Mouse (Mus musculus): ENCODE data around the gene Ino80e. TPM values are rescaled to one million over a fixed set of nuclear protein-coding genes. Genes with fewer than 3 reads are reported as not detected.

Ino80e gene
- polyA plus RNA-seq, 1 experiment from 2014 or later = 93.5 TPM

DNA sequence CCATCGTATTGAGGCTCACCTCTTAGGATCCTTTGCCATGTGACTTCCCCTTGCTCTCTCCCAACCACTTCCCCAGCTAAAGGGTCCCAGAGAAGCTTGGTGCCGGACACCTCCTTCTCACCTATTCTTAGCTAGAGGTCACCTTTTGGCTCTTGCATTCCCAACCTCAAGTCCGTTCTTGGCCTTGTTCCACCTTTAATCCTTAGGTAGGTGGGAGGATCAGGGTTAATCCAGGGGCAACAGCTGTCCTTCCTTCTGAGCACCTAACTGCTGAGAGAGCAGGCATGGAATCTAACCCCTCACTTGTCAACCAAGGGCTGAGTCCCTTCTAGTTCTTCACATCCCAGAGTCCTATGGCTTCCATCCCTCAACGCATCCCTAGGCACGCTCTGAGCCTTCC is 36.2 kb downstream of the Ino80e start:
- H3K4me3 ChIP-seq (replicated peaks; ENCODE audit: low read depth, low read length) = no peak overlapping the region
- ATAC-seq (ENCODE audit: low FRiP score, low TSS enrichment) = no peak
- peak overlapping the region; percentile 66 for H3K4me2 ChIP-seq (ENCODE audit: low read length)
- H3K27ac ChIP-seq (replicated peaks; ENCODE audit: low read depth, low read length) = no peak overlapping the region
- no peaks in the 10 kb centered on the region for H3K9me3 ChIP-seq (ENCODE audit: control insufficient read depth, low read length)
- peaks cover 28% of the 10 kb centered on the region for H3K36me3 ChIP-seq (ENCODE audit: control insufficient read depth, insufficient read depth, low read length)
- no peak overlapping the region; the same call in 1 of the 2 replicates for H3K9ac ChIP-seq (replicated peaks; ENCODE audit: low read length)
- peaks cover 27% of the 10 kb centered on the region for H3K4me1 ChIP-seq (ENCODE audit: control insufficient read depth, insufficient read depth, low read length)
- 81% methylated on average over 5 of the region's 5 CpGs for WGBS
- H3K27me3 ChIP-seq (ENCODE audit: control insufficient read depth, insufficient read depth, low read length) = no peaks in the 10 kb centered on the region
- DNase-seq = no peak

DNA sequence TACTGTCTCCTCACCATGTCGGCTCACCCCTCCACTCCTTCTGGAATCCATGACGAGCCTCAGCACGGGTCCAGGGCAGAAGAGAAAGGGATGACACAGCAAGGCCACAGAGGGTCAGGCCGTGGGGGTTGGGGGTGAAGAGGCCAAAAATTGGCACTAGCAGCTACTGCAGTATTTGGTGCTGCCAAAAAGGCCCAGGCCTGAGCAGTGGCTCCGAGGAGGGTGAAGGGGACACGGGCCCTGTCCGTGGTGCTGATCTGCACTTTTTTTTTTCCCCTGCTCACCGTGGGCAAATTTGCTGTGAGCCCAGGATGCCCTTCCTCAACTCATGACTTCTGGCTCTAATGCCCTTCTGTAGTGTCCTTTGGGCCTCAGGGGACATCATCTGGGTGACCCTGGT is 36.8 kb downstream of the Ino80e start:
- Histone ChIP-seq H3K4me3 (replicated peaks; ENCODE audit: low read depth, low read length) (peak overlapping the region; percentile 67; the same call in 1 of the 2 replicates), H3K9ac (replicated peaks; ENCODE audit: low read length) (peak overlapping the region; percentile 14; the same call in 1 of the 2 replicates), H3K4me2 (ENCODE audit: low read length) (peak overlapping the region; percentile 66), H3K4me1 (ENCODE audit: control insufficient read depth, insufficient read depth, low read length) (peaks cover 27% of the 10 kb centered on the region), H3K27me3 (ENCODE audit: control insufficient read depth, insufficient read depth, low read length) (no peaks in the 10 kb centered on the region), H3K27ac (replicated peaks; ENCODE audit: low read depth, low read length) (no peak overlapping the region), H3K36me3 (ENCODE audit: control insufficient read depth, insufficient read depth, low read length) (peaks cover 23% of the 10 kb centered on the region), H3K9me3 (ENCODE audit: control insufficient read depth, low read length) (no peaks in the 10 kb centered on the region)
- ATAC-seq (ENCODE audit: low FRiP score, low TSS enrichment) = no peak
- 24% methylated on average over 8 of the region's 8 CpGs for WGBS
- no peak for DNase-seq

DNA sequence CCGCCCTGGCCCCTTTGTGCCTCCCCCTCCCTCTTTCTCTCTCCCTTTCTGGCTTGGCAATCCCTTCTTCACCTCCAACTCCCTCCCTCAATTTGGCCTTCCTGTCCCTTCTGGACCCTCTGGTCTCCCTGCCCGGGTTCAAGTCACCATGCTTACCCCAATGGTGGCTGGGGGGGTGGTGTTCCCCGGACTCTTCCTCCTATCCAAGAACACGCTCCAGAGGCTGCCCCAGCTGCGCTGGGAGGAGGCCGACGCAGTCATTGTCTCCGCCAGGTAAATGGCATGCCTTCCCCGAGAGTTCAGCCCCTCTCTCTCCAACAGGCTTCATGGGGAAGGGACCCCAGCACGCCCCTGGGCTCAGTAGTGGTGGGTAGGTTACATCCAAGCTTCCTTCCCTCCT is 38.2 kb downstream of the Ino80e start:
- H3K27me3 ChIP-seq (ENCODE audit: control insufficient read depth, insufficient read depth, low read length) = no peaks in the 10 kb centered on the region
- peak overlapping the region; percentile 66 for H3K4me2 ChIP-seq (ENCODE audit: low read length)
- H3K36me3 ChIP-seq (ENCODE audit: control insufficient read depth, insufficient read depth, low read length) = peaks cover 17% of the 10 kb centered on the region
- no peaks in the 10 kb centered on the region for H3K9me3 ChIP-seq (ENCODE audit: control insufficient read depth, low read length)
- peak overlapping the region; percentile 91 for H3K27ac ChIP-seq (replicated peaks; ENCODE audit: low read depth, low read length)
- H3K4me3 ChIP-seq (replicated peaks; ENCODE audit: low read depth, low read length) = peak overlapping the region; percentile 67
- ATAC-seq (ENCODE audit: low FRiP score, low TSS enrichment) (peak; percentile 16; the same call in 1 of the 2 replicates), DNase-seq (peak; percentile 46)
- peak overlapping the region; percentile 73 for H3K9ac ChIP-seq (replicated peaks; ENCODE audit: low read length)
- peaks cover 27% of the 10 kb centered on the region for H3K4me1 ChIP-seq (ENCODE audit: control insufficient read depth, insufficient read depth, low read length)
- WGBS = 7% methylated on average over 10 of the region's 10 CpGs

DNA sequence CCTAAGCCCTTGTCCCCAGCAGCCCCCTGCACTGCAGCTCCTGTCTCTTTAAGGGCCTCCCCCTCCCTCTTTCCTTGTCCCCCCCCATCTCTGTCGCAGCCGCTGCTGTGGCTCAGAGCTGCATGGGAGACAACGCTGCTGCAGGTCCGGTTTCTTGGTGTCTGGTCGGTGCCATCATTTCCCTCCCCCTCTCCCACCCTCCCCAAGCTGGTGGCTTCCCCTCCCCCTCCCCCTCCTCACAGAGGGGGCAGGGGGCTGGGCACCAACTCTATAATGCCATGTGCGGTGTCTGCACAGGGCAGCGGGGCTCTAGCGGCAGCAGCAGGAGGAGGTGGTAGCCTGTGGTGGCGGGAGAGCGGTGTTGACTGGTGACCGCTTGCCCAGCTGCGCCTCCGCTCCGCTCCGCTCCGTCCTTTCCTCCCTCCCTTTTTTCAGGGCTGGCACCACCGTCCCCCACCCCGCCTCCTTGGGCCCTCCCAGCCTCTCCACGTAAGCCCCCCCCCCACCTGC is 38.9 kb downstream of the Ino80e start:
- H3K4me3 ChIP-seq (replicated peaks; ENCODE audit: low read depth, low read length) = peak overlapping the region; percentile 67
- H3K27me3 ChIP-seq (ENCODE audit: control insufficient read depth, insufficient read depth, low read length) = no peaks in the 10 kb centered on the region
- peak overlapping the region; percentile 91 for H3K27ac ChIP-seq (replicated peaks; ENCODE audit: low read depth, low read length)
- DNase-seq (peak; percentile 82), ATAC-seq (ENCODE audit: low FRiP score, low TSS enrichment) (peak; percentile 81)
- H3K4me1 ChIP-seq (ENCODE audit: control insufficient read depth, insufficient read depth, low read length) = peaks cover 27% of the 10 kb centered on the region
- no peaks in the 10 kb centered on the region for H3K9me3 ChIP-seq (ENCODE audit: control insufficient read depth, low read length)
- peaks cover 11% of the 10 kb centered on the region; the same call in 1 of the 2 replicates for H3K36me3 ChIP-seq (ENCODE audit: control insufficient read depth, insufficient read depth, low read length)
- H3K4me2 ChIP-seq (ENCODE audit: low read length) = peak overlapping the region; percentile 66
- WGBS = under 1% methylated on average over 18 of the region's 19 CpGs
- peak overlapping the region; percentile 73 for H3K9ac ChIP-seq (replicated peaks; ENCODE audit: low read length)

DNA sequence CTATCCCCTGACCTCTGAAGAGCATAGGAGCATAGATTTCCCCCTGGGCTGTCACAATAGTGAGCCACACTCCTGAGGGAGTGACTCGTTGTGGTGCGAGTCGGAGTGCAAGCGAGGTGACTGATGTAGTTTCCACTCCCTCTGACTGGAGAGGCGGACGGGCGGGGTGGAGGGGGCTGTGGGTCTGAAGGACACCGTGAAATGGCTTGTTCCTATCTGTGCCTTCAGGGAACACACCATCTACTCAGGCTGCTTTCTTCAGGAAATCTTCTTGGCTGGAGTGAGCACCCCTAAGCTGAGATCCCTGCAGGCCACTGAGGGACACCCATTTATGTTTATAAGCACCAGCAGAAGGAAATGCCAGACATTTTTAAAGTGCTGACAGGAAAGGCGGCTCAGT is 39.4 kb downstream of the Ino80e start:
- peak overlapping the region; percentile 73 for H3K9ac ChIP-seq (replicated peaks; ENCODE audit: low read length)
- WGBS = 7% methylated on average over 9 of the region's 9 CpGs
- ATAC-seq (ENCODE audit: low FRiP score, low TSS enrichment) (0 out of 2 replicates have a peak, but pooled peaks have one; percentile 16), DNase-seq (peak; percentile 47)
- H3K9me3 ChIP-seq (ENCODE audit: control insufficient read depth, low read length) = no peaks in the 10 kb centered on the region
- H3K27me3 ChIP-seq (ENCODE audit: control insufficient read depth, insufficient read depth, low read length) = no peaks in the 10 kb centered on the region
- H3K36me3 ChIP-seq (ENCODE audit: control insufficient read depth, insufficient read depth, low read length) = peaks cover 11% of the 10 kb centered on the region; the same call in 1 of the 2 replicates
- peaks cover 27% of the 10 kb centered on the region for H3K4me1 ChIP-seq (ENCODE audit: control insufficient read depth, insufficient read depth, low read length)
- H3K4me2 ChIP-seq (ENCODE audit: low read length) = peak overlapping the region; percentile 66
- peak overlapping the region; percentile 91 for H3K27ac ChIP-seq (replicated peaks; ENCODE audit: low read depth, low read length)
- H3K4me3 ChIP-seq (replicated peaks; ENCODE audit: low read depth, low read length) = peak overlapping the region; percentile 67

DNA sequence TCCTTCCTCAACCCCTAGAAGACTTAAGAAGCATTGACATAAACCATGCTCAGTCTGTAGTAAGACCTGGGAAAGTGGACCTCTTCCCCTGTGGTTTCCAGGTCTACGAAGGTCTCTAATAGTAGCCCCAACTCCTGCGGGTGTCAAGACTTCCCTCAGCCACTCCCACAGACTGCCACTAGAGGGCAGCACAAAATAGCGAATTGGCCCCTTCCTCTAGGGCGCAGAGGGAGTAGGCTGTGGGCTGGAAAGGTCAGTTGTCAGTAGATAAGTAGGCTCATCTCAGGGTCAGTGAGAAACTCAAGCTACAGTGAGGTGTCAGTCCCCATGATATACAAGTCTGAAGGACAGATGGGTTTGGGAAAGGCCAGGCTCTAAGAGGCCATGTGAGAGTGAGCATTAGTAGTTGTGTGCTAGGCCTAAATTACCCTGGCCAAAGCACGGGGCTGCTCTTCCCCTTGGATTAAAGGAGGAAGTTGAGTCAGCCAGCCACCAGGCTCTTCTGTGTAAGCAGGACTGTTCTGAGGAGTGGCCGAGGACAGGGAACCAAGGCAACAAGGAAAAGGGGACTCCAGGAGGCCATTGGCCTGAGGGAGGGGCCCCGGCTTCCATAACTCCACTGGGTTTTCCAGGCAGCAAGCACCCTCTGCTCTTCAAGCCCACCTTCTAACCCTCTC is 40.2 kb downstream of the Ino80e start:
- no peaks in the 10 kb centered on the region for H3K9me3 ChIP-seq (ENCODE audit: control insufficient read depth, low read length)
- H3K27ac ChIP-seq (replicated peaks; ENCODE audit: low read depth, low read length) = peak overlapping the region; percentile 91
- H3K4me2 ChIP-seq (ENCODE audit: low read length) = peak overlapping the region; percentile 66
- ATAC-seq (ENCODE audit: low FRiP score, low TSS enrichment) = no peak
- 0 out of 2 replicates have a peak, but pooled peaks cover 6% of the 10 kb centered on the region for H3K36me3 ChIP-seq (ENCODE audit: control insufficient read depth, insufficient read depth, low read length)
- no peaks in the 10 kb centered on the region for H3K27me3 ChIP-seq (ENCODE audit: control insufficient read depth, insufficient read depth, low read length)
- WGBS = 24% methylated on average over 7 of the region's 7 CpGs
- peak overlapping the region; percentile 67; the same call in 1 of the 2 replicates for H3K4me3 ChIP-seq (replicated peaks; ENCODE audit: low read depth, low read length)
- peaks cover 27% of the 10 kb centered on the region for H3K4me1 ChIP-seq (ENCODE audit: control insufficient read depth, insufficient read depth, low read length)
- peak overlapping the region; percentile 73 for H3K9ac ChIP-seq (replicated peaks; ENCODE audit: low read length)
- peak; percentile 92 for DNase-seq

DNA sequence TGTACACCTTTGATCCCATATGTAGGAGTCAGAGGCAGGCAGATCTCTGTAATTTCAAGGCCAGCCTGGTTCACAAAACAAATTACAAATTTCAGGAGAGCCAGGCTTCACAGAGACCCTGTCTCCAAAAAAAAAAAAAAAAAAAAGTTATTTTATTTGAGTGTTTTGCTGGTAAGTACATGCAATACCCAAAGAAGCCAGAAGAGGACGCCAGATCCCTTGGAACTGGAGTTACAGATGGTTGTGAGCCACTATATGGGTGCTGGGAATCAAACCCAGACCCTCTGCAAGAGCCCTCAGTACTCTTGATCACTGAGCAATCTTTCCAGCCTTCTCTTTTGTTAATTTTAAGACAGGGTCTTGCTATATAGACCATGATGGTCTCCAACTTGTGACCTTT is 43.4 kb downstream of the Ino80e start:
- Histone ChIP-seq H3K9me3 (ENCODE audit: control insufficient read depth, low read length) (no peaks in the 10 kb centered on the region), H3K36me3 (ENCODE audit: control insufficient read depth, insufficient read depth, low read length) (no peaks in the 10 kb centered on the region), H3K4me2 (ENCODE audit: low read length) (no peak overlapping the region), H3K27me3 (ENCODE audit: control insufficient read depth, insufficient read depth, low read length) (no peaks in the 10 kb centered on the region), H3K27ac (replicated peaks; ENCODE audit: low read depth, low read length) (no peak overlapping the region), H3K9ac (replicated peaks; ENCODE audit: low read length) (no peak overlapping the region), H3K4me1 (ENCODE audit: control insufficient read depth, insufficient read depth, low read length) (peaks cover 8% of the 10 kb centered on the region; the same call in 1 of the 2 replicates), H3K4me3 (replicated peaks; ENCODE audit: low read depth, low read length) (no peak overlapping the region)
- ATAC-seq (ENCODE audit: low FRiP score, low TSS enrichment) = no peak
- 33% methylated on average over 1 of the region's 1 CpGs for WGBS
- no peak for DNase-seq

DNA sequence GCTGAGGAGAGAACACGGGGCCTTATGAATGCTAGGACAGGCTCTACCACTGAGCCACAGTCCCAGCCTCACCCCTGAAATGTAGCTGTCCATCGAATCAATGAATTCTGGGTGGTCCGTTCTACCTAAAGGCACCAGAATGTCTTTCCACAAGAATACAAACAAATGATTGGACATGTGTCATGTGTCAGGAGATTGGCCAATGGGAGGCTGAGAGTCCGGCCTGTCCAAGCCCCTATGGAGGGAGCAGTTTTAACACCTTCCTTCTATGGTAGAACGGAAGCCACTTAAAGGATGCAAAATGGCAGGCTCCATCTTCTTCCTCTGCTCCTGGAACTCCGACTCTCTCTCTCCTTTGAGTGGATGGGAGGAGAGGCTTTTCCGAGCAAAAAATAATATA is 44.6 kb downstream of the Ino80e start:
- Histone ChIP-seq H3K4me3 (replicated peaks; ENCODE audit: low read depth, low read length) (no peak overlapping the region), H3K4me1 (ENCODE audit: control insufficient read depth, insufficient read depth, low read length) (peaks cover 7% of the 10 kb centered on the region; the same call in 1 of the 2 replicates), H3K36me3 (ENCODE audit: control insufficient read depth, insufficient read depth, low read length) (no peaks in the 10 kb centered on the region), H3K27me3 (ENCODE audit: control insufficient read depth, insufficient read depth, low read length) (no peaks in the 10 kb centered on the region), H3K4me2 (ENCODE audit: low read length) (no peak overlapping the region), H3K9ac (replicated peaks; ENCODE audit: low read length) (no peak overlapping the region), H3K27ac (replicated peaks; ENCODE audit: low read depth, low read length) (no peak overlapping the region), H3K9me3 (ENCODE audit: control insufficient read depth, low read length) (no peaks in the 10 kb centered on the region)
- WGBS = 85% methylated on average over 7 of the region's 7 CpGs
- DNase-seq (no peak), ATAC-seq (ENCODE audit: low FRiP score, low TSS enrichment) (no peak)

DNA sequence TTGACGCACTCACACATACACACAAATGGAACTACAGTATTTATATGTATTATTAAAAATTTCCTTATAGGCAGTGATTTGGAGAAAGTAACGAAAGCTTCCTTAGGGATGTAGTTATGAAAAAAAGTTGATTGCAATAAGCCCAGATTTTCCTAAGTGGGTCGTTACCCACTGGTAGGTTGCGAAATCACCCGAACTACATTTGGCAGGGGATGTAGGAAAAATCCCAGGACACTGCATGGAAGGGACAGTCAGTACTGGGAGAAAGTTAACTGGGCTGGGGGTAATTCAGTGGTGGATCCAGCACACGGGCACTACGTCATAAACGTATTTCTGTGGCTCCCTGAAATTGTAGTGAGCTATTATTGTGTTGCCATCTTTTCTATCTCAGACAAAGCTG is 45.7 kb downstream of the Ino80e start:
- Histone ChIP-seq H3K4me2 (ENCODE audit: low read length) (no peak overlapping the region), H3K36me3 (ENCODE audit: control insufficient read depth, insufficient read depth, low read length) (no peaks in the 10 kb centered on the region), H3K9me3 (ENCODE audit: control insufficient read depth, low read length) (no peaks in the 10 kb centered on the region), H3K27me3 (ENCODE audit: control insufficient read depth, insufficient read depth, low read length) (no peaks in the 10 kb centered on the region), H3K4me1 (ENCODE audit: control insufficient read depth, insufficient read depth, low read length) (no peaks in the 10 kb centered on the region), H3K27ac (replicated peaks; ENCODE audit: low read depth, low read length) (no peak overlapping the region), H3K9ac (replicated peaks; ENCODE audit: low read length) (no peak overlapping the region), H3K4me3 (replicated peaks; ENCODE audit: low read depth, low read length) (no peak overlapping the region)
- WGBS = 91% methylated on average over 8 of the region's 8 CpGs
- ATAC-seq (ENCODE audit: low FRiP score, low TSS enrichment) (no peak), DNase-seq (no peak)
